Mouse (Mus musculus) thymus, postnatal 10 days (tissue): ENCODE results near the gene Iah1.
A peak's percentile ranks its signal among the peaks of the same experiment; 100 is the strongest.

Experiments
- DNase-seq, 2 experiments: peaks; one replicate each; pipeline ENCODE4 v3.0.0; 2021; ENCODE audit warnings: low spot score in 2 of 2

Gene Iah1

GRCm38 (mm10) chr12:21315923-21316868 lies at the start of gene Iah1:
TSS of gene Iah1 (plus strand) at chr12:21316389.
- DNase-seq = peak; percentile 83 to 90

- no peak for DNase-seq
Measured at GRCm38 (mm10) chr12:21266784-21267098, 49.4 kb upstream of the Iah1 start.

GRCm38 (mm10) chr12:21268083-21268616 lies 48.0 kb upstream of the Iah1 start:
- no peak for DNase-seq

GRCm38 (mm10) chr12:21274446-21274845 lies 41.7 kb upstream of the Iah1 start:
- DNase-seq = no peak

- no peak for DNase-seq
Measured at GRCm38 (mm10) chr12:21277352-21277864, 38.8 kb upstream of the Iah1 start.

GRCm38 (mm10) chr12:21284761-21285441 lies 31.3 kb upstream of the Iah1 start, which contains the start of gene Cpsf3:
TSS of gene Cpsf3 (plus strand) at chr12:21285391.
- DNase-seq = no peak

- no peak for DNase-seq
Measured at GRCm38 (mm10) chr12:21285508-21286242, 30.5 kb upstream of the Iah1 start.

- peak; percentile 97 to 98 for DNase-seq
Measured at GRCm38 (mm10) chr12:21286243-21286622, 30.0 kb upstream of the Iah1 start, which contains the start of gene Itgb1bp1. TSS of gene Itgb1bp1 (minus strand) at chr12:21286284.

GRCm38 (mm10) chr12:21286712-21287650 lies 29.2 kb upstream of the Iah1 start:
- DNase-seq = peak; percentile 18 to 26

GRCm38 (mm10) chr12:21288716-21289395 lies 27.3 kb upstream of the Iah1 start:
- no peak for DNase-seq

- no peak for DNase-seq
Measured at GRCm38 (mm10) chr12:21289651-21290050, 26.5 kb upstream of the Iah1 start.

GRCm38 (mm10) chr12:21298856-21299255 lies 17.3 kb upstream of the Iah1 start:
- DNase-seq = no peak

- DNase-seq = no peak
Measured at GRCm38 (mm10) chr12:21301324-21301723, 14.9 kb upstream of the Iah1 start.

- no peak for DNase-seq
Measured at GRCm38 (mm10) chr12:21301932-21302331, 14.3 kb upstream of the Iah1 start.

GRCm38 (mm10) chr12:21302361-21302783 lies 13.8 kb upstream of the Iah1 start:
- DNase-seq = no peak

GRCm38 (mm10) chr12:21305741-21306140 lies 10.4 kb upstream of the Iah1 start:
- no peak for DNase-seq

- DNase-seq = no peak
Measured at GRCm38 (mm10) chr12:21306721-21307120, 9.5 kb upstream of the Iah1 start.

GRCm38 (mm10) chr12:21312201-21312600 lies 4.0 kb upstream of the Iah1 start:
- DNase-seq = no peak

GRCm38 (mm10) chr12:21316869-21317265 lies 678 bp downstream of the Iah1 start:
- no peak for DNase-seq
